Mouse (Mus musculus) heart, embryonic 14.5 days (tissue): ENCODE results near the gene Cyp2b19. TPM values are rescaled to one million over a fixed set of nuclear protein-coding genes. Genes with fewer than 3 reads are reported as not detected.
A peak's percentile ranks its signal among the peaks of the same experiment; 100 is the strongest.

Experiments used
- ATAC-seq: fragments of 200-750 bp; cut with Nextera tagmentation; 2 replicates; pipeline ENCODE4 v1.8.0; 2017; ENCODE audit warnings: low read depth, moderate TSS enrichment; ENCODE audit not compliant: insufficient number of reproducible peaks, insufficient read depth, low FRiP score
- H3K27ac ChIP-seq, 2 experiments: fragments of 200-500 bp in 1 of 2; fragments of 300-500 bp in 1 of 2; sonication (generic) in 1 of 2; replicated peaks in 1 of 2; 2 replicates each; pipeline ENCODE4 v1.5.1; 2012 to 2014; ENCODE audit warnings: low read depth in 2 of 2, low read length in 2 of 2, control low read depth in 1 of 2, mild to moderate bottlenecking in 1 of 2, mixed read lengths in 1 of 2; ENCODE audit not compliant: control insufficient read depth in 1 of 2, insufficient read depth in 1 of 2
- H3K27me3 ChIP-seq: fragments of 300-500 bp; sonication (generic); 2 replicates; pipeline ENCODE4 v1.6.1; 2014; ENCODE audit warnings: mild to moderate bottlenecking, low read length, control low read depth; ENCODE audit not compliant: control insufficient read depth, insufficient read depth
- H3K36me3 ChIP-seq: fragments of 300-500 bp; sonication (generic); 2 replicates; pipeline ENCODE4 v1.6.1; 2014; ENCODE audit warnings: mild to moderate bottlenecking, control low read depth, low read length, mixed read lengths; ENCODE audit not compliant: control insufficient read depth, insufficient read depth
- H3K4me1 ChIP-seq, 2 experiments: fragments of 200-500 bp in 1 of 2; fragments of 300-500 bp in 1 of 2; sonication (generic) in 1 of 2; 2 replicates each; pipeline ENCODE4 v1.6.1; 2012 to 2014; ENCODE audit warnings: low read length in 2 of 2, control low read depth in 1 of 2, mixed read lengths in 1 of 2; ENCODE audit not compliant: control insufficient read depth in 2 of 2, insufficient read depth in 2 of 2
- H3K4me2 ChIP-seq: fragments of 300-500 bp; sonication (generic); 2 replicates; pipeline ENCODE4 v1.6.1; 2014; ENCODE audit warnings: mild to moderate bottlenecking, low read length
- H3K4me3 ChIP-seq, 2 experiments: fragments of 200-500 bp in 1 of 2; fragments of 300-500 bp in 1 of 2; sonication (generic) in 1 of 2; 2 replicates each; pipeline ENCODE4 v1.5.1; 2012 to 2014; ENCODE audit warnings: low read length in 2 of 2, mild to moderate bottlenecking in 2 of 2, control low read depth in 1 of 2, low read depth in 1 of 2, moderate library complexity in 1 of 2; ENCODE audit not compliant: control insufficient read depth in 1 of 2, insufficient read depth in 1 of 2
- H3K9ac ChIP-seq: fragments of 300-500 bp; sonication (generic); 2 replicates; pipeline ENCODE4 v1.6.1; 2014; ENCODE audit warnings: mild to moderate bottlenecking, low read length
- H3K9me3 ChIP-seq: fragments of 300-500 bp; sonication (generic); 2 replicates; pipeline ENCODE4 v1.6.1; 2016; ENCODE audit warnings: low read length, control low read depth; ENCODE audit not compliant: control insufficient read depth
- WGBS: fragments of 180-500 bp; shearing (Covaris S2); extraction: QIAGEN DNeasy Blood & Tissue Kit; methylation state at CpG from one replicate; pipeline ENCODE4 v1.1.7; 2014; 5-methylcytosine and 5-hydroxymethylcytosine counted together
- polyA plus RNA-seq: library from polyadenylated mRNA; unstranded; fragments of >200 nt; fragmentation: Nextera tagmentation; extraction: Ambion mirVana; gene quantifications from 2 replicates; pipeline ENCODE4 v1.2.1, GENCODE M21; 2014

The Cyp2b19 gene
- polyA plus RNA-seq, 1 experiment from 2014 or later: not detected

- Histone ChIP-seq H3K4me2 (no peak overlapping the region), H3K27me3 (no peaks in the 10 kb centered on the region), H3K36me3 (no peaks in the 10 kb centered on the region), H3K27ac (no peak overlapping the region), H3K4me1 (no peaks in the 10 kb centered on the region), H3K9ac (no peak overlapping the region), H3K4me3 (no peak overlapping the region), H3K9me3 (no peaks in the 10 kb centered on the region)
- no peak for ATAC-seq
- WGBS: 13% methylated on average over 6 of the region's 6 CpGs
Observed at GRCm38 (mm10) chr7:26775866-26776265, 18.9 kb downstream of the Cyp2b19 start.

- H3K9me3 ChIP-seq: no peaks in the 10 kb centered on the region
- H3K4me2 ChIP-seq: no peak overlapping the region
- H3K27me3 ChIP-seq: no peaks in the 10 kb centered on the region
- no peak for ATAC-seq
- no peaks in the 10 kb centered on the region for H3K36me3 ChIP-seq
- H3K4me1 ChIP-seq: no peaks in the 10 kb centered on the region
- no peak overlapping the region for H3K27ac ChIP-seq
- 43% methylated on average over 2 of the region's 2 CpGs for WGBS
- H3K9ac ChIP-seq: no peak overlapping the region
- no peak overlapping the region for H3K4me3 ChIP-seq
Observed at GRCm38 (mm10) chr7:26777806-26778205, 20.9 kb downstream of the Cyp2b19 start.

- Histone ChIP-seq H3K36me3 (no peaks in the 10 kb centered on the region), H3K27me3 (no peaks in the 10 kb centered on the region), H3K9me3 (no peaks in the 10 kb centered on the region), H3K4me1 (no peaks in the 10 kb centered on the region), H3K27ac (no peak overlapping the region), H3K4me2 (no peak overlapping the region), H3K4me3 (no peak overlapping the region), H3K9ac (no peak overlapping the region)
- ATAC-seq: no peak
- WGBS: 19% methylated on average over 6 of the region's 6 CpGs
Observed at GRCm38 (mm10) chr7:26778474-26778873, 21.5 kb downstream of the Cyp2b19 start.

- Histone ChIP-seq H3K36me3 (no peaks in the 10 kb centered on the region), H3K9ac (no peak overlapping the region), H3K4me1 (no peaks in the 10 kb centered on the region), H3K4me3 (no peak overlapping the region), H3K27ac (no peak overlapping the region), H3K4me2 (no peak overlapping the region), H3K27me3 (no peaks in the 10 kb centered on the region), H3K9me3 (no peaks in the 10 kb centered on the region)
- ATAC-seq: 0 out of 2 replicates have a peak, but pooled peaks have one; percentile 54
- 81% methylated on average over 5 of the region's 5 CpGs for WGBS
Observed at GRCm38 (mm10) chr7:26779799-26780416, 23.0 kb downstream of the Cyp2b19 start.

GRCm38 (mm10) chr7:26780510-26780909 is 23.6 kb downstream of the Cyp2b19 start:
- H3K4me2 ChIP-seq: peak overlapping the region; percentile 13; the same call in 1 of the 2 replicates
- no peak for ATAC-seq
- H3K4me1 ChIP-seq: no peaks in the 10 kb centered on the region
- H3K4me3 ChIP-seq: no peak overlapping the region
- H3K9ac ChIP-seq: no peak overlapping the region
- 7% methylated on average over 11 of the region's 11 CpGs for WGBS
- H3K27ac ChIP-seq: no peak overlapping the region
- H3K27me3 ChIP-seq: no peaks in the 10 kb centered on the region
- no peaks in the 10 kb centered on the region for H3K36me3 ChIP-seq
- H3K9me3 ChIP-seq: no peaks in the 10 kb centered on the region

GRCm38 (mm10) chr7:26780998-26781766 is 24.2 kb downstream of the Cyp2b19 start:
- Histone ChIP-seq H3K36me3 (no peaks in the 10 kb centered on the region), H3K9me3 (no peaks in the 10 kb centered on the region), H3K4me2 (no peak overlapping the region), H3K4me1 (no peaks in the 10 kb centered on the region), H3K27me3 (no peaks in the 10 kb centered on the region), H3K4me3 (no peak overlapping the region), H3K9ac (no peak overlapping the region), H3K27ac (no peak overlapping the region)
- ATAC-seq: no peak
- 23% methylated on average over 8 of the region's 8 CpGs for WGBS

GRCm38 (mm10) chr7:26781767-26782131 is 24.8 kb downstream of the Cyp2b19 start:
- 25% methylated on average over 7 of the region's 8 CpGs for WGBS
- Histone ChIP-seq H3K27ac (no peak overlapping the region), H3K4me1 (no peaks in the 10 kb centered on the region), H3K27me3 (no peaks in the 10 kb centered on the region), H3K4me3 (no peak overlapping the region), H3K9ac (no peak overlapping the region), H3K9me3 (no peaks in the 10 kb centered on the region), H3K36me3 (no peaks in the 10 kb centered on the region), H3K4me2 (no peak overlapping the region)
- ATAC-seq: no peak
